Mouse (Mus musculus): ENCODE measurements around the gene Fgfbp1. TPM values are rescaled to one million over a fixed set of nuclear protein-coding genes. Genes with fewer than 3 reads are reported as not detected.

The Fgfbp1 gene
- polyA plus RNA-seq, 1 experiment from 2014 or later: 12.1 TPM

DNA sequence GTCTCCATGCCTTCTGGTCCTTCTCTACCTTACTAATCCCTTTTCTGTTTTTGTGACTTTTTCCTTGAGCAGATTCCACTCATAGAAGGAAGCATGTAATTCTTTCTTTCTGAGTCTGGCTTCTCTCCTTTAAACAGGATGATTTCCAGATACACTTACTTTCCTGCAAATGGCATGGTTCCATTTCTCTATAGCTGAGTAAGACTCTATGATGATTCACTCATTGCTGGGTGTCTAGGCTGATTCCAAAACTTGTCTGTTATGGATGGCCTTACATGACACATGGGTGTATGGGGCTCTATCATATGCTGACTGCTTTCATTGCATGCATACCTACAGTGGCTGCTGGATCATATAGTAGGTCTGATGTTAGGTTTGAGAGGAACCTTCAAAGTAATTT is 4.6 kb upstream of the Fgfbp1 start:
- 0 out of 2 replicates have a peak, but pooled peaks cover 7% of the 10 kb centered on the region for H3K4me1 ChIP-seq (ENCODE audit: insufficient read depth)
- no peak for ATAC-seq (ENCODE audit: insufficient read depth)
- no peak overlapping the region for H3K4me2 ChIP-seq
- no peak overlapping the region for H3K4me3 ChIP-seq (ENCODE audit: low read depth, low read length)
- H3K36me3 ChIP-seq (ENCODE audit: insufficient read depth): no peaks in the 10 kb centered on the region
- TF ChIP-seq CTCF (IDR thresholded peaks at IDR 0.05; ENCODE audit: low read depth): no peak
- H3K9me3 ChIP-seq (ENCODE audit: low read depth, low read length): no peaks in the 10 kb centered on the region
- no peaks in the 10 kb centered on the region for H3K27me3 ChIP-seq (ENCODE audit: insufficient read depth, low read length)
- no peak overlapping the region for H3K9ac ChIP-seq
- H3K27ac ChIP-seq (ENCODE audit: low read depth): no peak overlapping the region
- no peak for DNase-seq

DNA sequence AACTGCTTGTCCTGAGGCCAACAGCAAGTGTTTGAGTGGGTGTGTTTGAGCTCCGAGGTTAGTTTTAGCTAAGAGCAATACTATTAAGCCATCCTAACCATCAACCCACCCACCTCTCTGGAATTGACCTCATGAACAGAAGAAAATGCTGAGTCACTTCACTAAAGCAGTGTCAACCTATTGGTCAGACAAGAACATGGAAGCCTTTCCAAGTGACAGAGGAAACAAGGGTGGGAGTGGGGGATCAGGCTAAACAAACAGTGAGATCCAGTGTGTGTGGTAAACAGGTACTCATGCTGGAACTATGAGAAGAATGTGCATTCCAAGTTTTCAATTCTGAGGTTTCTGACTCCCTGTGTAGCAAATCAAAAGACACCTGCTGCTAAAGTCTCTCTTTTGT is 1.3 kb upstream of the Fgfbp1 start:
- Histone ChIP-seq H3K36me3 (ENCODE audit: insufficient read depth) (no peaks in the 10 kb centered on the region), H3K9ac (no peak overlapping the region), H3K4me3 (ENCODE audit: low read depth, low read length) (no peak overlapping the region), H3K4me2 (no peak overlapping the region), H3K27me3 (ENCODE audit: insufficient read depth, low read length) (no peaks in the 10 kb centered on the region), H3K27ac (ENCODE audit: low read depth) (no peak overlapping the region; the same call in 1 of the 2 replicates), H3K4me1 (ENCODE audit: insufficient read depth) (0 out of 2 replicates have a peak, but pooled peaks cover 7% of the 10 kb centered on the region), H3K9me3 (ENCODE audit: low read depth, low read length) (no peaks in the 10 kb centered on the region)
- ATAC-seq (ENCODE audit: insufficient read depth): no peak
- WGBS: 53% methylated on average over 1 of the region's 1 CpGs
- DNase-seq: no peak
- TF ChIP-seq CTCF (IDR thresholded peaks at IDR 0.05; ENCODE audit: low read depth): no peak

DNA sequence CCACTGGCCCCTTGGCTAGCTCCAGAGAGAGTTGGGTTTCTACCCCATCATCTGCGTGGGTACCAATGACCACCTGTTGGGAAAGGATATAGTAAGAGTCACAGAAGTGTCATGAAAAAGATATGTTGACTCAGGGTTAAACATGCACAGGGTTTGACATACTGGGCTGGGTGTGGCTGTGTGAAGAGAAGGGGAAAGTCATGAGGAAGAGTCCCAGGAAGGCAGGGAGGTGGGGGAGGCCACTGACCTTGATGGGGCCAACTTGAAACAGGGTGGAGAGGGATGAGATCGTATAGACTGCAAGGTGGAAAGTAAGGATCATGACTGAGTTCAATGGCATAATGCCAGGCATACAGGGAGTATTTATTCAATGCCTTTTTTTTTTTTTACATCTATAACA is 1.2 kb downstream of the Fgfbp1 start:
- H3K27me3 ChIP-seq (ENCODE audit: insufficient read depth, low read length): no peaks in the 10 kb centered on the region
- no peak overlapping the region for H3K4me3 ChIP-seq (ENCODE audit: low read depth, low read length)
- 0 out of 2 replicates have a peak, but pooled peaks cover 7% of the 10 kb centered on the region for H3K4me1 ChIP-seq (ENCODE audit: insufficient read depth)
- WGBS: 56% methylated on average over 2 of the region's 2 CpGs
- no peaks in the 10 kb centered on the region for H3K36me3 ChIP-seq (ENCODE audit: insufficient read depth)
- no peak for DNase-seq
- no peak overlapping the region for H3K27ac ChIP-seq (ENCODE audit: low read depth)
- no peak overlapping the region for H3K9ac ChIP-seq
- no peak overlapping the region for H3K4me2 ChIP-seq
- ATAC-seq (ENCODE audit: insufficient read depth): no peak
- no peak for TF ChIP-seq CTCF (IDR thresholded peaks at IDR 0.05; ENCODE audit: low read depth)
- H3K9me3 ChIP-seq (ENCODE audit: low read depth, low read length): no peaks in the 10 kb centered on the region

DNA sequence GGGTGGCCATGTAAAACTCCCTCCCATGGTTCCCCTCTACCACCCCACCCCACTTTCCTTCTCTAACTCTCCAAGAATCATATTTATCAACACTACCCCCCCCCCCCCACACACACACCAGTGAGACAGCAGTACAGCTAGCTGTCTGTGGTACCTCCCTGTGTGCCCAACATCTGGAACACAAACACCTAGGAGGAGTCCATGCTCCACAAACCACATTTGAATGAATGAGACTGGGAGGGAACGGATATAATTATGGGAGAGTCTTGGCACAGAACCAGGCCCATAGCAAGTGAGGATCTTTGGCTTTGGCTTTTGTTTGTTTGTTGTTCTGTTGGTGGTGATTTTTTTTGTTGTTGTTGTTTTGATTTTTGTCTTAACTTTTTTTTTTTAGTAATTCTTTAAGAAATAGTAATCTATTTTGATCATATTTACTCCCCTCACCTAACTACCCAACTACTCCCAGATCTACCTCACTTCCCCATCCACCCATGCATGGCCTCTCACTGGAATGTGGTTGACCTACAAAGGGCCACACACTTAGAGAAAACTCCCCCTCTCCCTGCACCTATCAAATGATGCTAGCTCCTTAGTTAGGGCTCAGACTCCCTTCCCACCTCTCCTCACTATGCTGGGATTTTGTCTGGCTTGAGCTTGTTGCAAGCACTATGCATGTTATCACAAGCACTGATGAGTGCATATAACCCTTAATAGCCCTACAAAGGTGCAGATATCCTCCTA is 4.6 kb downstream of the Fgfbp1 start:
- WGBS: 70% methylated on average over 1 of the region's 1 CpGs
- ATAC-seq (ENCODE audit: insufficient read depth) (no peak), DNase-seq (no peak)
- no peaks in the 10 kb centered on the region for H3K36me3 ChIP-seq (ENCODE audit: insufficient read depth)
- no peaks in the 10 kb centered on the region for H3K9me3 ChIP-seq (ENCODE audit: low read depth, low read length)
- no peak overlapping the region for H3K9ac ChIP-seq
- H3K4me2 ChIP-seq: no peak overlapping the region
- H3K4me1 ChIP-seq (ENCODE audit: insufficient read depth): no peaks in the 10 kb centered on the region
- no peak overlapping the region for H3K4me3 ChIP-seq (ENCODE audit: low read depth, low read length)
- H3K27me3 ChIP-seq (ENCODE audit: insufficient read depth, low read length): no peaks in the 10 kb centered on the region
- no peak overlapping the region for H3K27ac ChIP-seq (ENCODE audit: low read depth)
- TF ChIP-seq CTCF (IDR thresholded peaks at IDR 0.05; ENCODE audit: low read depth): no peak

DNA sequence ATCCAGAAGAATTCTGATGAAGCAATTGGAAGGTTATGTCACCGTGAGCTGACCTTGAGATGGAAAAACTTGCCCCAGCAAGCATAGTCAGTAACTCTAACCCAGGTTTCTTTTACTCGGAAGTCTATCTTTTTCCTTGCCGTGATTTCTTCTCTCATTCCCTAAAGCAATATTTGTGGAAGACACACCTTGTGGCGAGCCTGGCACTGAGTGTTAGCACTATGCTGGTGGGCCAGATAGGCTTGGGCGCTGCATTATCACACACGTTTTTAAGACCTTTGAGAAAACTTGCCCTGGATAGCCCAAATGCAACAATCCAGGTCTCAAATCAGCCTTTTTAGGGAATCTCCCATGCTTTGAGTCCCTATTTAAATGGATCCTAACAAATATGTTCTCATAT is 7.4 kb downstream of the Fgfbp1 start:
- H3K36me3 ChIP-seq (ENCODE audit: insufficient read depth): no peaks in the 10 kb centered on the region
- H3K27me3 ChIP-seq (ENCODE audit: insufficient read depth, low read length): no peaks in the 10 kb centered on the region
- TF ChIP-seq CTCF (IDR thresholded peaks at IDR 0.05; ENCODE audit: low read depth): no peak
- H3K4me1 ChIP-seq (ENCODE audit: insufficient read depth): no peaks in the 10 kb centered on the region
- 86% methylated on average over 6 of the region's 6 CpGs for WGBS
- H3K9me3 ChIP-seq (ENCODE audit: low read depth, low read length): no peaks in the 10 kb centered on the region
- DNase-seq (no peak), ATAC-seq (ENCODE audit: insufficient read depth) (no peak)
- no peak overlapping the region for H3K9ac ChIP-seq
- H3K4me2 ChIP-seq: no peak overlapping the region
- no peak overlapping the region for H3K27ac ChIP-seq (ENCODE audit: low read depth)
- H3K4me3 ChIP-seq (ENCODE audit: low read depth, low read length): no peak overlapping the region

DNA sequence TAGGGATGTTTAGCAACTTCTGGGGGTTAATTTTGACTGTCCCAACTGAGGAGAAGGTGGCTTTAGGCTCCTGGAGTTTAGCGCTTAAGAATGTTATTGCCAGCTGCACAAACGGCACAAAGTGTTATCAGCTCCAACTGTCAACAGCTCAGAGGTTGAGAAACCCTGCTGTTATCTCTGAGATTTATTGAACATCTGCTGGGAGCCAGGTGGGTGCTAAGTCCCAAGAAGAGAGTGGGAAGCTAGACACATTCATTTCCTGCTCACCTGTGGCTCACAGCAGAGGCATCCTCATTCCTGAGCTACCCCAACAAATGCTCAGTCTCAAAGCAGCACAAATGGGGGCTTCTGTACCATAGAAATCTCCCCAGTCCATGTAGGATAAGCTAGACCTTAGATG is 10.4 kb downstream of the Fgfbp1 start:
- no peak for TF ChIP-seq CTCF (IDR thresholded peaks at IDR 0.05; ENCODE audit: low read depth)
- 23% methylated on average over 2 of the region's 2 CpGs for WGBS

DNA sequence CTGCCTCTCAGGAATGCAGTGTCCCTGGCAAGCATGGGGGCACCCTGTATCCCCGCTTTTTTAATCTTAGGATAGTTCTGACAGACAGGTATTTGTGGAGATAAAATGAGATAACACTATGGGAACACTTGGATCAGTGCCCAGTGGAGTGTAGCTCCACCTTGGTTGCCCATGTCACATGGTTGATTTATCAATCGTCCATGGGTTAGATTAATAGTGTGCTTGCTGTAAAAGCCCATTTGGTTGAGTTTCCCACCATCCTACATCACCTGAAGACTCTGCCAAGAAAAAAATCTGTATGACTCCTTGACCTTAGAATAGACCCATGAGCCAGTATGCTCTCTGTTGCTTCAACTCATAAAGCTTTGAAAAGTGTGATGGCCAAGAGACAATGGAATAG is 11.0 kb downstream of the Fgfbp1 start:
- WGBS: 76% methylated on average over 2 of the region's 2 CpGs
- Histone ChIP-seq H3K27me3 (ENCODE audit: insufficient read depth, low read length) (no peaks in the 10 kb centered on the region), H3K4me3 (ENCODE audit: low read depth, low read length) (no peak overlapping the region), H3K9ac (no peak overlapping the region), H3K9me3 (ENCODE audit: low read depth, low read length) (no peaks in the 10 kb centered on the region), H3K36me3 (ENCODE audit: insufficient read depth) (no peaks in the 10 kb centered on the region), H3K27ac (ENCODE audit: low read depth) (no peak overlapping the region), H3K4me1 (ENCODE audit: insufficient read depth) (no peaks in the 10 kb centered on the region), H3K4me2 (no peak overlapping the region)
- TF ChIP-seq CTCF (IDR thresholded peaks at IDR 0.05; ENCODE audit: low read depth): no peak
- DNase-seq: no peak
- no peak for ATAC-seq (ENCODE audit: insufficient read depth)

More for the DNA sequence above, 10.4 kb downstream of the Fgfbp1 start:
- Histone ChIP-seq H3K36me3 (ENCODE audit: insufficient read depth) (no peaks in the 10 kb centered on the region), H3K4me3 (ENCODE audit: low read depth, low read length) (no peak overlapping the region), H3K9me3 (ENCODE audit: low read depth, low read length) (no peaks in the 10 kb centered on the region), H3K27ac (ENCODE audit: low read depth) (no peak overlapping the region), H3K9ac (no peak overlapping the region), H3K4me1 (ENCODE audit: insufficient read depth) (no peaks in the 10 kb centered on the region), H3K27me3 (ENCODE audit: insufficient read depth, low read length) (no peaks in the 10 kb centered on the region), H3K4me2 (no peak overlapping the region)
- no peak for DNase-seq
- ATAC-seq (ENCODE audit: insufficient read depth): no peak

Data from lung, embryonic 14.5 days (tissue).